Mouse (Mus musculus): Measurements from ENCODE around the gene Bbx.
A peak's percentile ranks its signal among the peaks of the same experiment; 100 is the strongest.

The Bbx gene

GRCm38 (mm10) chr16:50398564-50398963 is 33.6 kb downstream of the Bbx start:
- DNase-seq (ENCODE audit: low spot score), result no peak

DNA sequence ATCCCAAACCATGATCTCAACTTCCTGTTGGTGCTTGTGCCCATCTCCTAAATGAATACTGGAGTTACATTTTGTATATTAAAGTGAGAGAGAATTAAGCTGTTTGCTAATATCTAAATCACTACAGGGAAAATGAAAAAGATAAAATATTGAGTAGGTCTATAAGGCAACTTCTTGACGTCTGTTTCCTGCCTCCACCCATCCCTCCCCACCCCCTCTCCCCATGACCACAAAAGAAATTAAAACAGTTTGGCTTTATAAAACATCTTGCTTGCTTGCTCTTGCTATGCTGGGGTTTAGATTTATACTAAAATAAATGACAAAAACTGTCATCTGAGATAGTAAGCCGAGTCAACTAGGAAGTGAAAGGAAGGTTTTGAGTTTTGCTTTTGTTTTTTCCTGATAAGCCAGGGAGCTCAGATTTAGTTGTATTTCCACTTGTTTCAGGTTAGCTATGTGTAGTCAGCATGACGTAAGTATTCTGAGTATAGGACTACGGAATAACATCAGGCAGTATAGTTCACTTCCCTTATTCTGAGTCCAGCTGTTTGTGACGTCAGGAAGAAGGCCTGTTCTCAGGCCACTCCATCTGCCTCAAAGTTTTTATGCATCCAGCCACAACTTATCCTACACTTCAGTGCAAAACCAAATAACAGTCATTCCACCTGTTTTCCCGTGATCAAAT is 36.1 kb downstream of the Bbx start:
- no peak for DNase-seq (ENCODE audit: low spot score)

DNA sequence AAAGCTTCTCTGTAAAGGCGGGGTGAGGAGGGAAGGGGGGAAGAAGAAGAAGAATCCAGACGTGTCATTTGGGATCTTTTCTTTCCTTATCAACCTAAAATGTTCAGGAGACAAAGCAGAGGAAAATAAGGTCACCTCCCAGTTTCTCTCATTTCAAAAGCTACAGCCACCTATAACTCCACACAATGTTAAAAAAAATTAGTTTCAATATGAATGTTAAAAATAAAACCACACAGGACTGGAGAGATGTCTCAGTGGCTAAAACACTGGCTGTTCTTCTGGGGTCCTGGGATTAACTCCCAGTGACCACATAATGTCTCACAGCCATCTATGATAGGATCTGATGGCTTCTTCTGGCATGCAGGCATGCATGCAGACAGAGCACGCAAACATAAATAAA is 43.7 kb downstream of the Bbx start:
- DNase-seq (ENCODE audit: low spot score), result no peak

GRCm38 (mm10) chr16:50383541-50383940 is 48.6 kb downstream of the Bbx start:
- no peak for DNase-seq (ENCODE audit: low spot score)

DNA sequence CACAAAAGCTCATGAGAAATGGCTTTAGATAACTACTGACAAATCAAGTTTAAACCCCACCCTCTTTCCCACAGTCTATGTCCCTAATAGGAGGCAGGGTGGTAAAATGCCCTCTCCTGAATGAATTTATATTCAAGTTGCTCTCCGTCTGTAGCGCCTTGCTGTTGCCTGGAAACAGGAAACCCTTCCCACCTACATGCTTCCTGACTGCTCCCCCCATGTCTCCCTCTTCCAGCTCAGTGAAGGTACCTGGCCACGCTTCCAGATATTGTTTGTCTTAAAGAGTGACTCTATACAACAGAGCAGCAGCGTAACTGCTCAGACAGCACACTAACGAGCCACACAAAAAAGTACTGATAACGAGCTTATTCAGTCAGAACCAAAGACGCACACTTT is 50.8 kb downstream of the Bbx start:
- DNase-seq (ENCODE audit: low spot score), result no peak

DNA sequence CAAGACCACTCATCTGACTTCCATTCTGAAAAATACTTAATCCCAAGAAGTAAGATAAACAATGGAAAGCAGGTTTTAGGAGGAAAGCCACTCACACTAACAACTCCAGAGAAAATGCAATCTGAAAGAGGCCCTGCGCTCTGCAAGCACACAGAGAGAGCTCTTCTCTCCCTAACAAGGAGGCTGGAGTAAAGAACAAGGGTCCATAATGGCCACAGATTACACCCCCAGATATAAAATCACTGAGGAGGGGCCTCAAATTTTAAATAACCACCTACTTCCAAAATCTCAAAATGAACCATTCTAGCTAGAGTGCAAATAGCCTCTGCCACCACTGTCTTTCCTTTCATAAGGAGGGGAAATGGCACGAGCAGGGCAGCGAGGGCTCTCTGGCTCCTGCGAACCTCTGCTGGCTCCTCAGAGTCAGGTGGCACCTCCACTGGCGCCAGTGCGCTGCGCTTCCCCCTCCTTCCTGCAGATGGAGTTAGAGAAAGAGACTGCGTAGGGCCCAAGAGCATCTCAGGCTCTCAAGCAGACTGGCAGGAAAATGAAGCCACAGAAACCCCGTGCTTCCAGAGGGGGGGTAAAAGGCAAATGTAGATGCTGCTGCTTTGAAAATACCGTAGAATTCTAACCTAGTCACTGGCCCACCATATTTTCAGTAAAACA is 51.4 kb downstream of the Bbx start:
- peak; percentile 20 for DNase-seq (ENCODE audit: low spot score)

- DNase-seq (ENCODE audit: low spot score), result no peak
Observed at GRCm38 (mm10) chr16:50380232-50380631, 52.0 kb downstream of the Bbx start.

DNA sequence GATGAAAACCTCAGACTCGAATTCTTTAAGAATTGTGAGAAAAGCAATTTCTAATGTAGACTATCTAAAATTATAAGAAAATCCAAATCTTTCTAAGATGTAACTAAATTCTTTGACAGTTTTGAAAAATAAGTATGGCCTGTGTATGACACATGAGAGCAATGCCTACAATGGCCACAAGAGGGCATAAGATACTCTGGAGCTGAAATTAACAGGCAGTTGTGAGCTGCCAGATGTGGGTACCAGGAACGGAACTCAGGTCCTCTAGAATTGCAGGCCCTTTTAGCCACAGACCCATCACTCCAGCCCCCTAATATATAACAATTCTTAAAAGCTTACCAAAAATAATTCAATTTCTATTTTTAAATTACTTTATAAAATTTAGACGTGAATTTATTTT is 57.6 kb downstream of the Bbx start:
- DNase-seq (ENCODE audit: low spot score), result no peak

GRCm38 (mm10) chr16:50373685-50374084 is 58.5 kb downstream of the Bbx start:
- DNase-seq (ENCODE audit: low spot score), result no peak

GRCm38 (mm10) chr16:50372543-50372942 is 59.6 kb downstream of the Bbx start:
- no peak for DNase-seq (ENCODE audit: low spot score)

DNA sequence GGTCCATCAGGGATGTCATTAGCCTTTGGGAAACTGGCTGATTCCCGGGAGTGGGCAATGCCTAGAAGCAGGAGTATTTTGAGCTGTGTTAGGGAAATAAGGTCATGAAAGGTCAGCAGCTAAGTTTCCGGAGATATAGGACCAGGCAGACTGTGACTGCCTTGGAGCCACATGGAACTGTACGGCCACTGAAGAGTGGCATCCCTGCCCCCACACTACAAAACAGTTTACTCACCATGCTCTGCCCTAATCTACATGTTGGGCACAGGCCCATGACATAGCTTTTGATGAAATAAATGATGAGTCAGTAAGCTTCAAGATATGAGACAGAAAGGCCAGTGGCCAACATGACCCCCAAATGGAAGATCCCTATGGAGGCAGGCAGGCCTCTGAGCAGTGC is 60.7 kb downstream of the Bbx start:
- DNase-seq (ENCODE audit: low spot score), result no peak

DNA sequence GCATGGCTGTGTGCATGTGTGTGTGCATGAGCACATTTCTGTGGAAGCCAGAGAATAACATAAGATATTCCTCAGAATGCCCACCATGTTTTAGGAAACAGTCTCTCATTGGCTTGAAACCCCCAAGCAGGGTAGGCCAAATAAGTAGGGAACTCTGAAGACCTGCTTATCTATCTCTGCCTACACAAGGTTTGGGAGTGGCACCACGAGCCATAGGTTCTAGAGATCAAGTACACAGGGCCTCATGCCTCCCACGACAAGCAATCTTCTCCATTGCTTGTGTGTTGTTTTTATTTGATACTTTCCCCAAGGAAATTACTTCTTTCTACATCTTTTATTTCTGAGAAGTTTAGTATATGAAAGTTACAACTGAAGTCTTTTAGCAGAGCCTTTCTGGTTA is 61.8 kb downstream of the Bbx start:
- DNase-seq (ENCODE audit: low spot score), result no peak

DNA sequence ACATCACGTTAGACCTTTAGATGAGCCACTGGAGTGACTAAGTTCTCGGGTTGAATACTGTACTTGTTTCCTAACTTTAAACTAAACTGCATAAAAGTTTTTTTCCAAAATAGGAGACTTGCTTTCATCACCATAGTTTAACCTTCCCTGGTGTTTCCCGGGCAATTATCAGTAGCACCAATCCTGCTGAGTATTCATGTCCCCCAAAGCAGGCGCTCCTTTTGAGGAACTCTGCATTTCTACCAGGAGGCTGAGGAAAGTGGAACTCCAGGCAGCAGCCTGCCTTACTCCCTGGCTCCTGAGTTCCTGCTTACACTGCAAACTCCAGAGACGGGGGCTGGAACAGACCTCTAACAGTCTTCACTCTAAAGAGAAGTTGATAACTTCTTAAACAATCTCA is 65.6 kb downstream of the Bbx start:
- no peak for DNase-seq (ENCODE audit: low spot score)

GRCm38 (mm10) chr16:50364189-50365059 is 67.8 kb downstream of the Bbx start:
- peak; percentile 84 for DNase-seq (ENCODE audit: low spot score)

DNA sequence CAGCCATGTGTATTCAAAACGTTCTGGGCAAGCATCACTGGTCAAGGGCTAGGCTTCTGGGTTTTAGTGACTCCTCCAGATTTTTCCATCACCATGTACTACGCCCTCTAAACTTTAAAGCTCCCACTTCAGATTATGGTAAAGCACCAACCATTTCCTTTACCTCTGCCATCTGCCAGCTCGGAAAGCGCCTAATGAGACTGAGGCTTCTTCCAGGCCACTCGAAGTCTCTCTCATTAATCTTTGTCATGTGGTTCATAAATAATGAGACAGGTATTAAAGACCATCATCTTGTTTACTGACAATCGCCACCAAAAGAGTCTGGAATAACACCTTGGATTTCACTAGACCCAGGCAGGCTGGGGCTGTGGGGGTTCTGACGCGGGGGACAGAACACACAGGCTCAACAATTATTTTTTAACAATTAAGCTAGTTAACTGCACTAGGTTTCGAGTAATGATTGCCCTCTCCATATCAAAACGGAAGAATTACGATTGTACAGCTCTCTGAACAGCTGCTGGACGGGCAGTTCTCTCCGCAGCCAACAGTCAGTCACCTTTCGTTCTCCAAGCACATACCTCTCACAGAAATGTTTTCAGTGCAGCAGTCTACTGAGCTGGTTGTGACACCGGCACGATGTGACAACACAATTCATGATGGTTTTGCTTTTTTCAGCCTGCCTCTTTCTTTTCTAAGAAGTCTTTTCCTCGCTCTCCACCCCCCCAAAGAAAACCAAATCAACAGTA is 68.6 kb downstream of the Bbx start:
- no peak for DNase-seq (ENCODE audit: low spot score)

DNA sequence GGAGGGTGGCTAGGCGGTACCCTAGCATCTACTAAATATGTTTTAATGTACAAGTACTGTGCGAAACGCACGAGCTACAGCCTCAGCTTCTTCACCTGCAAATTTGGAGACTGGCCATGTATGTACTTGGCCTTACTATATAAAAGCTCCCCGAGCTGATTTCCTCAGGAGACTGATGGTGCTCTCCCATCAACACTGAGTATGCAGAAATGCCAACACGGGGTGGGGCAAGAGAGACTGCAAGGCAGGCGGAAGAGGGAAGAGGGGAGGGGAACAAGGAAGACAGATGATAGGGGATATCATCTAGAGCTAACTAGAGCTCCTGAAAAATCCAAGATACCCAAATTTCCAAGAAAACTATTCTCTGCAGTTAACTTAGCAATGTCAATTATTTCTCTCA is 71.6 kb downstream of the Bbx start:
- DNase-seq (ENCODE audit: low spot score), result no peak

DNA sequence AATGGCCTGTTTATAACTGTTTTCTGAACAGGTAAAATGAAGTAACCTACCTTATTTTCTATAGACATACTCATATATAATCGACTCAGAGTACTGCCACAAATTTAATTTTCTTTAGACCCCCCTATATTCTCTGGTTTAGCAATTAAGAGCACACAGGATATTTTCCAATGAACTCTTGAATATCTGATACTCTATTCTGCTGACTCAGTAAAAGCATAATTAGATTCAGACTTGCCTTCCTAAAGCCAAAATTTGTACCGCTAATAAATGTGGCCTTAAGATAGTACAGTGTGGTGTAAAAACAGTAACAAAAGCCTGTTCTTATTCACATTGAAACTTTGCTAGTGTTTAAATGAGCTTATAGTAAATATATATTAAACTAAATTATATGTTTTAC is 102.5 kb downstream of the Bbx start:
- no peak for DNase-seq (ENCODE audit: low spot score)

GRCm38 (mm10) chr16:50324746-50325145 is 107.4 kb downstream of the Bbx start:
- no peak for DNase-seq (ENCODE audit: low spot score)

DNA sequence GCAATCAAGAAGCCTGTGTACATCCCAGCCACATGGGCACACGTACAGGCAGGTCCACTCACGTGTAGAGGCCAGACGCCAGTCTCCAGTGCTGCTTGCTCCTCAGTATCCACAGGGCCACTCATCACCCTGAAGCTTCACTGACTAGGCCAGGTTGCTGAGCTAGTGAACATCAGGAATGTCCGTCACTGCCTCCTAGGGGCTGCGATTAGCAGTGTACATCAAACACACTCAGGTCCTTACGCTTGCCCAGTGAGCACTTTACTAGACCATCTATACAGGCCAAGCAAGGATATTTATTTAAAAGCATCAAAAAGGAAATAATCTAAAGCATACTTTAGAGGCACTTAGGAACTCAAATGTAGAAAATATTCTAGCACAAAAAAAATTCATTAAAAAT is 107.9 kb downstream of the Bbx start:
- no peak for DNase-seq (ENCODE audit: low spot score)

DNA sequence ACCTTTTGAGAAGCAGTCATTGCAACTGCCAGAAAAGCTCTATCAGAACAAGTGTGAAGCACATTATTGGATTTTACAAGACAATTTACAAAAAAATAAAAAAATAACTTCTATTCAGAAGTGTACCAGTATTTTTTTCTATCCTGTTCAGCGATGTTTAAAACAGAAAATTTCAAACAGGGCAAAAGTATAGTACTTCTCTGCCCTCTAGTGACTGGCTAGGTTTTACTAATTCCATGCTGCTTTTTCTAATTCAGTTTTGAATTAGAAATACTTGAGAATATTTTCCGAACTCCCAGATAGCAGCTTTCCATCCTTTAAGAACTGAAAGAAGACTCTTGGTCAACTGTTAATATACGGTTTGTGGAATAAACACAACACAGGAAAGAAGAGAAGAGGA is 110.8 kb downstream of the Bbx start:
- DNase-seq (ENCODE audit: low spot score), result no peak

GRCm38 (mm10) chr16:50318255-50318654 is 113.9 kb downstream of the Bbx start:
- no peak for DNase-seq (ENCODE audit: low spot score)

DNA sequence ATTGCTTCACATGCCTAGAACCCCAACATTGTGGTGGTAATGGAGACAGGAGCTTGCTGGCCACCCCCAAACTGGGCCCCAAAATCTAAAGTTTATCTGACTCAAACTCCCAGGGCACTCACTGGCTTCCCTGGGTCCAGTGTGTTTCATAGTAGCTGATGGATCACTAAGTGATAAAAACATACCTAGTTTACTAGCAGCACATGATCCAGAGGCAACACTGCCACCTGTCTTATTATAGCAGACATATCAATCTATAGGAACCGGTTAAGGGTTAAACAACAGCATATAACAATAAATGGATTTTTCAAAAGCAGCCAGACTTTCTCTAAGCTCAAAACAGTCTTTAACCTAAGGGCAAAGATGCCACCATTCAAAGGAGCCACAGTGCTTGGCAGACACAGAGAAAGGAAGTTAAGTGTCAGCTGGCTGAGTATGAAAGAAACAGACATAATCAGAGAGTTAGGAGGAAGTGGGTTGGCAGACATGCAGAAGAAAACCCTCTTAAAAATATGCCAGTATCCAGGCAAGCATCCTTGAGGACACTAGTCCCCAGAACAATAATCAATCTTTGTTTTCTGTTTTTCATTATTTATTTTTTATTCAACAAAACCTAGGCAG is 116.7 kb downstream of the Bbx start:
- no peak for DNase-seq (ENCODE audit: low spot score)

Measured in yolk sac, embryonic 10.5 days (tissue).